Mouse (Mus musculus): Measurements from ENCODE around the gene Myl10.

- TF ChIP-seq CTCF (IDR thresholded peaks at IDR 0.05; ENCODE audit: low read depth, low read length) (no peak), POLR2A (IDR thresholded peaks at IDR 0.05; ENCODE audit: extremely low read depth, insufficient read depth, low read length) (no peak)
These were observed 24.6 kb downstream of the Myl10 start for GRCm38 (mm10) chr5:136717573-136717854.
